Mouse (Mus musculus): ENCODE measurements around the gene Dlx2.

The Dlx2 gene

DNA sequence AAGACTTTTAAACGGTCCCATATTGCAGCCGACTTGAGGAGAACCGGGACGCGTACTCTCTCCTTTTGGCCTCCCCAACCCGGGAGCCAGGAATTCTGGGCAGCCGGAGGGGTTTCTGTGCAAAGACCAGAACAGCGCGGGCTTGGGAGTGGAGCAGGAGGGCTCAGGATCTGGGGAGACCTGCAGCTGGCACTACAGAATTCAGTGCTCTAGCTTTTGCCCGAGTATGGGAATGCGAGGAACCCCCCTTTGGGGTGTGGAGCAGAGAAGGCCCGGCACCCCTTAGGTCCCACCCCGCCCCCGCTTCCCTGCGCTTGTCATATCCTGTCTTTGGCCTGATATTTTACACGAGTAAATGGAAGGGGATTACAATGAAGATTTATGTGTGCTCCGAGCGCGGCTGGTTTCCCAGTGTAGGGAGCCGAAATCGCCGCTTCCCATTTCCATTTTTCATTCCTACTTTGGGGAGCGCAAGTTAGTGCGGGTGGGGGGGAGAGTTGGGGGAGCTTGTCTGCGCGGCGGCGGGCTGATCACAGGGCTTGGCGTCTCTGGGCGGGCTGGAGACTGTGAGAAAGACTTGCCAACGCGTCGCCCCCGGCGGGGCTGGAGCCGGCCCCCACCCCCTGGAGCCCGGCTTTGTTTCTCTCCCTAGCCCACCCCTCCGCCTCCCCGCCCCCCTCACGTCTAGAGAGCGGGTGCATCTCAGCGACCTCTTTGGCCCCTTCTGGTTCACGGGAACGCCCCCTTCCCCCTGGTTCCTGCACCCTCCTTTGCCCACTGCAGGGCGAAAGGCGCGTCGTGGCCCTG is 5.7 kb downstream of the Dlx2 start:
- no peak for DNase-seq (ENCODE audit: low spot score in 2 of 2)

DNA sequence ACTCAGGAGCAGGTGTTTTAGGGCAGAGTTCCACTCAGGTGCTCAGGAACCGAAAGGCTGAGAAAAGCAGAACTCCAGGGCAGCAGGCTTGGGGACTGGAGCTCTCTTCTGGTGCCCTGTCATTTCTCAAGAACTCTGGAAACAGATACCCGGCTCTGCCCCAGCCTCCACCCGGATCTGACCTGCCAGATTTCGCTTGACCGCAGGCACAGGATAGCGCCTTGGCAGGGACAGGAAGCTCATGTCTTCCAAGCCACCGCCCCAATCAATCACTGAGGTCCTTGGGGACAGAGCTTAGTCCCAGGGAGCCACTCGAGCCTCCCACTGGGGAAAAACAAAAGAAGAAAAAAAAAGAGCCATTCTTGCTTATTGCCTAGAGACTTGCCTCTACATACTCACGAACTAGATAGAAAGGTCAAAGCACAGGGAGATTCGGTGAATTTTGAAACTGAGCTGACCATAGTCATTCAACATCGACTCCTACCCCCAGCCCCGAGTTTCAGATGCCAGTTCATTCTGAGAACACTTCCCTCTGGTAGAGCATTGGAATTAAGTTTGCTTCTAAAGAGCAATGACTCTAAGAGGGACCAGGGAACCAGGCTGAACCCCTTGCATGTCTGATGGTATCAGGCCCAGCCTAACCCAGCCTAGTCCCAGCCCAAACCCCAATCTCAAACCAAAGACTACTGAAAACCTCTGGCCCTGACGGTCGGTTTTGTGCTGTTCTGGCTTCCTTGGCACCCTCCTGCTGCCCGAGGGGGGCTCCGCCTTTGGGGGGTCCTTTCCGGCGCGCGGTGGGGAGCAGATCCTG is 12.1 kb downstream of the Dlx2 start:
- no peak for DNase-seq (ENCODE audit: low spot score in 2 of 2)

DNA sequence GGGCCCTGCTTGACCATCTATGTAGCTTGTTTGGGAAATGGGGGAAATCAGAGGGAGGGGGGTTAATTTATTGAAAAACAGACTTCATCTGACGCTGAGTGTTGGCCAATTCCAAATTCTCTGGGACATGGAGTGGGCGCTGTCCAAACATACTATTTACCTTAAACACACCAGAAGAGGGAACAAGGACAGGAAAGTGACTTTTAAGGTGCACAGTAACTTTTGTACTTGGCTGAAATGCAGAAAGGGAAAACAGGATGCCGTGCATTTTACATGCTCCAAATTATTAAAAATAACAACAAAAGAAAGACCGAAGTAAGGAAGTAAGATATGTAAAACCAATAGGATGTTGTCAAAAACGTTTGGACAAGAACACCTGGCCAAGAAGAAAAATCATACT is 13.5 kb downstream of the Dlx2 start:
- no peak for DNase-seq (ENCODE audit: low spot score in 2 of 2)

DNA sequence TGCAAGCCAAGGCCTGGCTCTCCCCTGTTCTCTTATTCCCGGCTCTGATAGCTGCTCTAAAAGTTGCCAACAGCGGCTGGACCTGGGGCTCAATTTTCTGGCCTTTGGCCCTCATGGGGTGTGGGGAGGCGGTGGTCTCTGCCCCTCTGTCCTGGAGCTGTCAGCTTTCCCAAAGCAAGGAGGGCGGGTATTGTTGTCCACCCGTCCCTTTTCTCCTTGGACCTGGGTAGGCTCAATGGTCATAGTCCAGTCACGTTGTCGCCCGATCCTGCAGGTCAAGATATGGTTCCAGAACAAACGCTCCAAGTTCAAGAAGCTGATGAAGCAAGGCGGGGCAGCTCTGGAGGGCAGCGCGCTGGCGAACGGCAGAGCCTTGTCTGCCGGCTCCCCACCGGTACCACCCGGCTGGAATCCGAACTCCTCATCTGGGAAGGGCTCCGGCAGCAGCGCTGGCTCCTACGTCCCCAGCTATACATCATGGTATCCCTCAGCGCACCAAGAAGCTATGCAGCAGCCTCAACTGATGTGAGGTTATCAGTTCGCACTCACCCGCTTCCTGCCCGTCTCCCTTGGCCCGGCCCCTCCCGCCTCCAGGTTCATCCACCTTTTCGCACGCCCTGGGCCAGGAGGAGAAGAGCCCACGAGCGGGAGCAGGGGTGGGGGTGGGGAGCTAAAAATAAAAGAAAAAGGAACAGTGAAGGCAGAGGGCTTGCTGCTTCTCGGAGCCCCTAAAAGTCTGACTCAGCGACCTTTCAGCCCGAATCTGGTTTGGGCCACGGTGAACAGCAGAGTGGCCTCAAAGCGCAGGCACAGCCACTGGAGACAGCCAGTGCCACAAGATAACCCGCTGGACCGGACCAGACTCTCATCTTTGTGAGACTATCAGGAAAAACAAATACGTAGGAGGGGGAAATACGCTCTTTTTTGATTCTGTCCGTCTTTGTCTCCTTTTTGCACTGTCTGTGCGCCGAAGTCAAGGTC is 14.3 kb downstream of the Dlx2 start:
- no peak for DNase-seq (ENCODE audit: low spot score in 2 of 2)

DNA sequence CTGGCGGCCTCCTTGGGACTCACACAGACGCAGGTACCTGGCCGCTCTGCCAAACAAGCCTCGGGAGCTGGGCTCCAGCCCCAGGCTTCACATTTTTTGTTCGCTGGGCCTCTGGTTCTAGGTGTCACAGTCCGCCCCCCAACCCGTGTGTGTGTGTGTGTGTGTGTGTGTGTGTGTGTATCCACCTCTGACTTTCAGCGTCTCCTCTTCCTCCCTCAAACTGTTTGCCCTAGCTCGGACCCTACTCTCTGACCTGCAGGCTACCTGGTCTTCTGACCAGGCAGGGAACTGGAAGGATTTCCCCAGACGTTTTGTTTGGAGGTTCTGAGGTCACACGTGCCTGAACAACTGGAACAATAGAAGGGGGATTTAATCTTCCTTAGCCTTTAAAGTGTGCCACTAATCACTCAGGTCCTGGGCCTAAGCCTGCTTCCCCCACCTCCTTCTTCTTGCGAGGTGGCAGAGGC is 15.4 kb downstream of the Dlx2 start:
- no peak for DNase-seq (ENCODE audit: low spot score in 2 of 2)

DNA sequence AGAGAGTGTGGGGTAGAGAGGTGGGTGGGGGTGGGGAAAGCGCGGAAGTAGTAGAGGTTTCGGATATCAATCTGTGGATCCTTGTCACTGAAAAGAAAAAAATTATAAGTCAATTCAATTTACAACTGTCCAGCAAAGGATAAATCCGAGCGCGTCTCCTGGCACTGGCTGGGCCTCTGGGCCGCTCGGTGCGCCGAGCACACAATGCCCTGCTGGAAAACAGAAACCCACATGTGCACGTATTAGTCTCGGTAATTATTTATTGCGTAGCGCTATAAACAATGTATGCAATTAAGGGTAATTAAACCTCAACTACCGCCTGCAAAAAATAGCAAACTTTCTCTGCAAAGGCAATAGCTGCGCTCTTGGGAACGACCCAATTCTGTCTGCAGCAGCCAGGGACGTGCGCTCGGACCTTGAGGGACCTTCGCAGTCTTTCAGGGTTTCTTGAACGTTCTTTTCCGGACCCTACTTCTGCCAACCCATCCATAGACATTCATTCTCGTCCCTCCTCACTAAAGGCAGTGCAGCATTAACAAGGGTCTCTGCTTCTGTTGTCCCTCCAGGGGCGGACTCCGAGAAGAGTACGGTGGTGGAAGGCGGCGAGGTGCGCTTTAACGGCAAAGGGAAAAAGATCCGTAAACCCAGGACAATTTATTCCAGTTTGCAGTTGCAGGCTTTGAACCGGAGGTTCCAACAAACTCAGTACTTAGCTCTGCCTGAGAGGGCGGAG is 16.0 kb downstream of the Dlx2 start:
- no peak for DNase-seq (ENCODE audit: low spot score in 2 of 2)

DNA sequence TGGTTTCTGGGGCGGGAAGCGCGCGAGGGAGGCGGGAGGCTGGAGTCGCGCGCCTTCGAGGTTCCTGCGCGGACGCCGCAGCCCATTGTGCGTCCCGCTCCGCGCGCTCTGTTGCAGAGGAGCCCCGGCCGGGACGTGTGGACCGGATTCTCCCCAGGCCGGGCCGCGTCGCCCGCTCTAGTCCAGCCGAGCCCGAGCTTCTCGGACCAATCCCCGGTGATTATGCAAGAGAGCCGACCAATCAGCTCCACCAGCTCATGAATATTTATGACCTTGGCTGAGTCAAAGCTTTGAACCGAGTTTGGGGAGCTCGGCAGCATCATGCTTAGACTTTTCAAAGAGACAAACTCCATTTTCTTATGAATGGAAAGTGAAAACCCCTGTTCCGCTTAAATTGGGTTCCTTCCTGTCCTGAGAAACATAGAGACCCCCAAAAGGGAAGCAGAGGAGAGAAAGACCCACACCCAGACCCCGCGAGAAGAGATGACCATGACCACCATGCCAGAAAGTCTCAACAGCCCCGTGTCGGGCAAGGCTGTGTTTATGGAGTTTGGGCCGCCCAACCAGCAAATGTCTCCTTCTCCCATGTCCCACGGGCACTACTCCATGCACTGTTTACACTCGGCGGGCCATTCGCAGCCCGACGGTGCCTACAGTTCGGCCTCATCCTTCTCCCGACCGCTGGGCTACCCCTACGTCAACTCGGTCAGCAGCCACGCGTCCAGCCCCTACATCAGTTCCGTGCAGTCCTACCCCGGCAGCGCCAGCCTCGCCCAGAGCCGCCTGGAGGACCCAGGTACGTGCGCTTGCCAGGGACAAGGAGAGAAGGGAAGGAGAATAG is 16.8 kb downstream of the Dlx2 start:
- no peak for DNase-seq (ENCODE audit: low spot score in 2 of 2)

DNA sequence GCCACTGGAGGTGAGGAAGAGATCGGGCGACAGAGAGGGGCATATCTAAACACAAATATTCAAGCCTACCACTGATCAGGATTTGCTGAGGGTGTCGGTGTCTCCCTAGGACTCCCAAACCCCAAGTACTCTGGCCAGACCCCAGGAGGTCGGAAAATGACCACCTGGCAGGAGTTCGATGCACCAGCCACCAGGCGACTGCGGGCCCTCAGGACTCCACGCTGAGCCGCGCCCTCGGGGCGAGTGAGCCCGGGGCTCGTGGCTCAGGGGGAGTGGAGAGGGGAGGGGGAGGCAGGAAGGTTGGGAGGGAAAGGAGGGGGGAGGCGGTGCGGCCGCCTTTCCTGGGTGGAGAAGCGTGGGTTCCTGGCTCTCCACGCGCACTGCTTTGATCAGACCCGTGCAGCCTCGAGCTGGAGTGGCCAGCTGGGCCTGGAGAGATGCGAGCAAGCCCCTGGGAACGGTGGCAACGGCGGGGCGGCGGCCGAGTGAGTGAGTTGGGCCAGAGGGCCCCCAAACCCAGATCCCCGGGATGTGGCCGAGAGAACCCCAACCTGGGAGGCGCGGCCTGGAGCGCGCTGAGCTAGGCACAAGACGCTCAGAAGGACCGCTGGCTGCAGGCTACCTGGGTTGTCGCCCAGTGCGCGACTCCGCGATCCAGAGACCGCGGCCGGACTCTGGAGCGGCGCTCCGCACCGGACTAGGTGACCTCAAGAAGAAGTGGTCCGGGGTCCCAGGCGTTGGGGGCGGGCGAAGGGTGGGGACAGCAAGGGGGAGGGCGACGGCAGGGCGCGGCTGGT is 17.6 kb downstream of the Dlx2 start:
- no peak for DNase-seq (ENCODE audit: low spot score in 2 of 2)

DNA sequence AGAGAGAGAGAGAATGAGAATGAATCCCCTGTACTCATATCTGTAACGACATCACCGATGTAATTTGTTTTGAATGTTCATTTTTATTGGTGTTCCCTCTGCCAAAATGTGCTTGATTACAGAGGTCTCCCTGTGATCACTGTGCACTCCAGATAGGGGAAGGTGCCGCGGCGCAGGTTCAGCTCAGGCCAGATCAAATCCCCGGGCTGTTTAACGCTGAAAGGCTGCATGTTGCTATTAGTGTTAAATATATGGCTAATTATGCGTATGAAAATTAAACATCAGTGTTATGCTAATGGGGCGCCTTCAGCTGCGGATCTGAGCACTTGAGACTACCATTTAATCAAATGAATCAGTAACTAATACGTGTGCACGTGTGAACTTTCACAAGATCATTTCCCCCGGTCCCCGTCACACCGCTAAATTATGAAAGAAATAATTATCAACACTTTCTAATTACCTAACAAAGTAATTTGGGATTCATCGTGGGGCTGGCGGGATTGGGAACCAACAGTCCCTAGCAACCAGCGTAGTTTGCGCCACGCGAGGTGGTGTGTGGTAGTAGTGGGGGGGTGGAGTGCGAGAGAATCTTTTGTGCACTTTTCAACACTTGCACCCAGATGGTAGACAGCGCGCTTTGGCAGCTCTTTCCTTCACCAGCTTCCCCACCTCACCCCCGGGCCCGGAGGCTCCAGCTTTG is 18.4 kb downstream of the Dlx2 start, which contains the start of gene Dlx1:
TSS of gene Dlx1 (plus strand) at position 100 of the 700 bp plus-strand sequence.
- DNase-seq (ENCODE audit: low spot score in 2 of 2): no peak

DNA sequence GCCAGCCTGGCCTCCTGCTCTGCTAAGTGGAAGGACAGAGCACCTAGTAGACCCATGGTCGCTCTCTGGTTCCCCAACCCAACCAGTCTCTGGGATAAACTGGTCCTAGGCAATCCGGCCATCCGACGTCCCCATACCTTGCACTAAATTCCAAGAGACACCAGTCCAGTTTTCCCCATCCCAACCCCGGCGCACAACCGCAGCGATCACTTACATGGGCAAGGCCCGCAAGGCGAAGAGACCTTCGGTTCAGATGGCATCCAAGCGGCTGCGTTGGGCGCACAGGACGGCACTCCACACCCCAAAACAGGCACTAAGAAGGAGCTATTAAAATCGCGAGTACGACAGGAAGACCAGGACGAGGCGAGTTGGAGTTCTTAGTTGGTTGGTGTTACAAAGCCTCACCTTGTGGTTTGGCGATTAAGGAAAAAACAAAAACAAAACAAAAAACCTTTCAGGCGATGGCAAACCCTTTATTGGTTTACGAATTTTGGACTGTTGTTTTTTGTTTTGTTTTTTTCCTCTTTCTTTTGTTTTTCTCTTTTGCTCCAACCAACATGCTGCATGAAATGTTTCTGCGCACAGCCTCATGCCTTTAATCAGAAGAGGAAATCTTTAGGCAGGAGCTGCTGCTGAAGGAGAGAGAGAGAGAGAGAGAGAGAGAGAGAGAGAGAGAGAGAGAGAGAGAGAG is 19.1 kb downstream of the Dlx2 start:
- no peak for DNase-seq (ENCODE audit: low spot score in 2 of 2)

DNA sequence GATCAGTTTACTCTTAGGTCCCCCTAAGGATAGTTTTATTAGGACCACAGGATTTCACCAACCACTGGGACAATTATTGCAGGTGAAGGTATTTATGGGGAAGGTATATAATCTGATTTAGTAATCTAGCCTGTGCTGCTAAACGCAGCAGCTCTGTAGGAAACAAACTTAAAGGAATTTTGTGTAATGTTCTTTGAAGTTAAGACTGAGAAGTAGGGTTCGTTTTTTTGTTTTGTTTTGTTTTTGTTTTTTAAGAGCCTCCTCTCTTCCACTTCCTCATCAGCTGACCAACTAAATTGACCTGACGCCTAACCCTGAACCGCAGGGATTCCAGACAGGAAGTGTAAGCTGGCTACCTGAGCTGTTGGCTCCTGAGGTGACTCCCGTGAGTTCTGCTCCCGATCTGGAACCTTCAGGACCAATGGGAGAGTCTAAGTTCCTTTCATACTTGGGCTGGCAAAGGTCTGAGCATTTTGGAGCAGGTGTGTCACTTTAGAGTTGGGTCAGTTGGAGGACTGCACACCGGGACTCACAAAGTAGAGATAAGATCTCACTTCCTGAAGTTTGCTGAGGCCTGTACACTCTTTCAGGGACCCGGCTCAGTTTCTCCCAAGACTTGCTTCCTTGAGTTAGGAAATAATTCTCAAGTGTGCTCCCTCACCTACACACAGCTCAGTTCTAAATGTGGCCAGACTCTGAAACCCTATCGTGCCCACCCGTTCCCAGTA is 19.8 kb downstream of the Dlx2 start:
- no peak for DNase-seq (ENCODE audit: low spot score in 2 of 2)

DNA sequence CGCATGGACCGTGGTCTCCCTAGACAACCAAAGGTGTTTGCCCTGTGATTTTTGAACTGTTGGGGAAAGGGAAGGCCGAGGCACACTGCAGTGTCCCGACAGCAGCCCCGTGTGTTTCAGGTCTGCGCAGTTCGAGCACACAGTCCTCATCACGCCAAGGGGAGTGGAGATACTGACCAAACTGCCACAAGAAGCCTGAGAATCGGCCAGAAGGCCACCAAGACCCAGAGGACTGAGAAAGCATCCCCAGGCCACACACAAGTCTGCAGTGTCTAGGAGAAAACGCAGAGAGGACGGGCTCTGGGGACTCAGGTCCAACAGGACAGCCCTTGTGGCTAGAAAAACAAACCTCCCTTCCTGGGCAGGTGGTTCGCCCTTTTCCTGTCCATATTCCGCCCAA is 21.8 kb downstream of the Dlx2 start:
- no peak for DNase-seq (ENCODE audit: low spot score in 2 of 2)

DNA sequence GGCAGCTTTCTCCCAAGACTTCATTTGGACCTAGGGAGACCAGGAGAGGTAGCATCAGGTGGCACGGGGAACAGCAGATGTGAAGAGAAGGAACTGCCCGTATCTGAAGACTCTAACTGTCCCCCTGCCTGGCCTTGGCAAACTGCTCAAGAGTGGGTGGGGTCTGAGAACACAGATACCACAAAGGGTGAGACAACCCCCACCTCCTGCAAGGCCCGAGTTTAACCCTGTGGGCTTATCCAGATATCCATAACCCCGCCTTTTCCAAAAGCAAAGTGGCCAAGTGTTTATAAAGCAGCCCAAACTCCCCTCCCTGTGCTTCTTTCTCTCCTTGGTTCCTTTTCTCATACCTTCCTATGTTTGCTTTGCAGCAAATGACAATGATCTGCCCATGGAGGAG is 23.1 kb downstream of the Dlx2 start:
- DNase-seq (ENCODE audit: low spot score in 2 of 2): no peak

DNA sequence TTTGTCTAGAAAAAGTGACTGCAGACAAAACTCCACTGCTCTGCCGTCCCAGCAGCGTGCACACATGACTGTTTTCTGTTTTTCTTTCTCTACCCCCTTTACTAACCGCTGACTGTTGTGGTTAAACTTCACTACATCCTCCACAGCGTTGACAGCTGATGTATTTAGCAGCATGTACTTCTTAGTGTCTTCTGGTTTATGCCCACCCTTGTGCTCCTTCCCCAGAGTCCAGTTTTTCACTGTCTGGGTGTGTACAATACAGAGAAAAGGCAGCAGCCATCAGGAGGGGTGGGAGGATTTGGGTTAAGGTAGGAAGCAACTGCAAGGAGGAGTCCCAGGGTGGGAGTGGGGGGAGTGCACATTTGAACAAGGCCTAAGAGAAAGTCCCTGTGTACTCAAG is 23.7 kb downstream of the Dlx2 start:
- DNase-seq (ENCODE audit: low spot score in 2 of 2): no peak

DNA sequence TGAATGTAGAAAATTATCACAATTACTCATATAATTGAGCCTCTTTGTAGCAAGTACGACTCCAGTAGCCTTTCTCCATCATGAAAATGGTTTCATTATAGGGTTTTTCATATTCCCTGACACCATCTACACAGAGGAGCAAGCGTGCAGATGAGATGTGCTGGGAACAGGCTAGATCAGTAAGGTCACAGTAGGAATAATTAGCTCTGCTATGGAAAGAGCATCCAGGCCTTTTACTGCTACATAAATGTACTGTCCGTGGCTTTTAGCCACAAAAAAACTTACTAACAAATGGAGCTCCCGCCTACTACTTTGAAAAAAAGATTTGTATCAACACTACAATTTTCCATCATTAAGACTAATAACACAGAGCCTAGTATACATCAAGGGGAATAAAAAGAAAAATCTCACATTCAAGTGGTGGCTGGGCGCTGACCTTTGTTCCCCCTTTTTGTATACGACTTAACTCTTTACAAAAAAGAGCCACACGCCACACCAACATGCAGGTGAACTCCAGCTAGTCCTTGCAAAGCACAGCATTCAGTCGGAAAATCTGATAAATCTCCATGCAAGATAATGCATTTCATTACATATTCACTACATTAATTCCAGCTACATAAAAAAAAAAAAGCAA is 29.0 kb downstream of the Dlx2 start:
- DNase-seq (ENCODE audit: low spot score in 2 of 2): no peak

DNA sequence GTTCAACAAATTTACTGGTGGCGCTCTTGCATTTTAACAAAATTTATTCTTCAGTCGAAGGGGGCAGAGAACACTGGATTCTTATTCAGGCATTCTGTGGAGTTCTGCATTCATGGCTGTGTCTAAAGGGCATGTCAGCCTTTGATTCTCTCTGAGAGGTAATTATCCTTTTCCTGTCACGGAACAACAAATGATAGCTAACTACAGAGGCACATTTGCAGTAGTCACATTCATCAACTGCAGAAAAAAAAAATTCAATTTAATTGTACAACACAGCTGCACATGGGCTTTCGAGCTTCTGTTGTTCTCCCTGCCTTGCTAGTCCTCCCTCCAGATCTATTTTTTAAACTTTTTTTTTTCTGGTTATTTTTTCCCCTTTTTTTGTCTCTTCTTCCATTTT is 29.6 kb downstream of the Dlx2 start:
- DNase-seq (ENCODE audit: low spot score in 2 of 2): no peak

DNA sequence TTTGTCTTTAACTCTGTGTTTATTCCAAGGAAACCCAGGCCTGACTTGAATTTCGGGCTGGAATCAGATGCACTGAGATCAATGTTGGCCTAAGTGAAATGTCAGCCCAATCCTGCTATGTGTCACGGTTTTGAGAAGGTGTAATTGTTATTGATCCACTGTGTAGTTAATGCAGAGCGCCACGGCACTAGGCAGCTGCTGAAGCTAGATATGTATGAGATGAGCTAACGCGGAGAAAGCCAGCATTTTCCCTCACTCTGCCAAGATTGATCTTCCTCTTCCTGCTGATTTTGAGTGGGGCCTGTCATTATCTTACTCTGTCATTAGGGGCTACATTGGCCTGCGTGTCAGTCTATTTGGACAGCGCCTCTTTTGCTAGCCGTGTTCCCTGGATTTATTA is 34.2 kb downstream of the Dlx2 start:
- no peak for DNase-seq (ENCODE audit: low spot score in 2 of 2)

Measured in left cerebral cortex, adult 9 months (tissue).